Mouse (Mus musculus) heart, postnatal 0 days (tissue): Measurements from ENCODE around the gene Ddx58. TPM values are rescaled to one million over a fixed set of nuclear protein-coding genes. Genes with fewer than 3 reads are reported as not detected.

Source experiments
- ATAC-seq: fragments of 200-750 bp; cut with Nextera tagmentation; 2 replicates; pipeline ENCODE4 v1.8.0; 2017; ENCODE audit warnings: low read depth, moderate number of reproducible peaks, moderate library complexity; ENCODE audit not compliant: insufficient read depth
- DNase-seq: peaks from one replicate; pipeline ENCODE4 v3.0.0-alpha.2; 2016; ENCODE audit warnings: low spot score
- H3K27ac ChIP-seq: fragments of 300-500 bp; sonication (generic); 2 replicates; pipeline ENCODE4 v1.5.1; 2014; ENCODE audit warnings: low read depth, mild to moderate bottlenecking
- H3K27me3 ChIP-seq: fragments of 300-500 bp; sonication (generic); 2 replicates; pipeline ENCODE4 v1.6.1; 2014; ENCODE audit warnings: low read length, mixed read lengths; ENCODE audit not compliant: control insufficient read depth, insufficient read depth
- H3K36me3 ChIP-seq: fragments of 300-500 bp; sonication (generic); replicated peaks from 2 replicates; pipeline ENCODE4 v1.6.1; 2014; ENCODE audit warnings: low read length, mixed read lengths; ENCODE audit not compliant: control insufficient read depth, insufficient read depth
- H3K4me1 ChIP-seq: fragments of 300-500 bp; sonication (generic); 2 replicates; pipeline ENCODE4 v1.6.1; 2014; ENCODE audit warnings: antibody characterized with exemption; ENCODE audit not compliant: control insufficient read depth, insufficient read depth
- H3K4me2 ChIP-seq: fragments of 300-500 bp; sonication (generic); 2 replicates; pipeline ENCODE4 v1.6.1; 2014; ENCODE audit warnings: low read depth, mild to moderate bottlenecking, low read length, moderate library complexity
- H3K4me3 ChIP-seq: fragments of 300-500 bp; sonication (generic); 2 replicates; pipeline ENCODE4 v1.5.1; 2014; ENCODE audit warnings: low read depth, low read length
- H3K9ac ChIP-seq: fragments of 300-500 bp; sonication (generic); replicated peaks from 2 replicates; pipeline ENCODE4 v1.6.1; 2014; ENCODE audit warnings: low read depth, low read length, mixed read lengths
- H3K9me3 ChIP-seq: fragments of 300-500 bp; sonication (generic); replicated peaks from 2 replicates; pipeline ENCODE4 v1.6.1; 2016; ENCODE audit warnings: low read length; ENCODE audit not compliant: control insufficient read depth
- CTCF ChIP-seq: IDR thresholded peaks from 2 replicates; pipeline ENCODE4 v1.5.1; 2016; ENCODE audit warnings: antibody characterized with exemption, control low read depth, low read depth
- EP300 ChIP-seq: IDR thresholded peaks from 2 replicates; pipeline ENCODE4 v1.6.1; 2016; ENCODE audit warnings: antibody characterized with exemption, low read depth
- WGBS: fragments of 180-500 bp; shearing (Covaris S2); extraction: QIAGEN DNeasy Blood & Tissue Kit; methylation state at CpG from one replicate; pipeline ENCODE4 v1.1.7; 2014; 5-methylcytosine and 5-hydroxymethylcytosine counted together
- polyA plus RNA-seq: library from polyadenylated mRNA; unstranded; fragments of >200 nt; fragmentation: Nextera tagmentation; extraction: Ambion mirVana; gene quantifications from 2 replicates; pipeline ENCODE4 v1.2.1, GENCODE M21; 2015
- total RNA-seq: library from RNA; depleted of rRNA; stranded (reverse); fragments of >200 nt; gene quantifications from 2 replicates; pipeline ENCODE4 v1.2.3, GENCODE M21; 2014; ENCODE audit warnings: low replicate concordance

Gene Ddx58
- total and polyA plus RNA-seq, 2 experiments from 2014 or later, result 6.7 to 17.5 TPM

DNA sequence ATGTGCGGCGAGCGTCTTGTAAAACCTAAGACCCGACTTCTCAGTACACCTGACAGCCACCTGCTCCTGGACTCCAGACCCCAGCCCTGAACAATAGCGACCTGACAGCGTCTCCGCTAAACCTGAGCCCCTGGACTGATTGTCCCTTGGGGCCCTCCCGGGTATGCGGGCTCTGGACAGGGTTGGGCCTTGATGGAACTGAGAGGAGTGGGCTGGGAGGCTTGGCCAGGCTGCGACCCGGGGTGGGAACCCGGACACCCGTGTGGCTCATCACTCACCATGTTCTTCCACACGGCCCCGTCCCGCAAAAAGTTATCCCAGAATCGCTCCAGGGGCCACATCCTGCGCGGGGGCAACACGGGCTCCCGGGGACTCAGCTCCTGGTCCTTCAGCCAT lies 39.2 kb upstream of the Ddx58 start:
- no peaks in the 10 kb centered on the region for H3K27me3 ChIP-seq
- peak overlapping the region; percentile 80 for H3K27ac ChIP-seq
- under 1% methylated on average over 21 of the region's 21 CpGs for WGBS
- DNase-seq, result no peak
- H3K9ac ChIP-seq, result peak overlapping the region; percentile 87
- TF ChIP-seq CTCF (no peak), EP300 (no peak)
- peak overlapping the region; percentile 87 for H3K4me3 ChIP-seq
- peaks cover 24% of the 10 kb centered on the region for H3K36me3 ChIP-seq
- H3K4me1 ChIP-seq, result peaks cover 12% of the 10 kb centered on the region
- no peaks in the 10 kb centered on the region for H3K9me3 ChIP-seq
- ATAC-seq, result peak; percentile 28
- H3K4me2 ChIP-seq, result peak overlapping the region; percentile 86

DNA sequence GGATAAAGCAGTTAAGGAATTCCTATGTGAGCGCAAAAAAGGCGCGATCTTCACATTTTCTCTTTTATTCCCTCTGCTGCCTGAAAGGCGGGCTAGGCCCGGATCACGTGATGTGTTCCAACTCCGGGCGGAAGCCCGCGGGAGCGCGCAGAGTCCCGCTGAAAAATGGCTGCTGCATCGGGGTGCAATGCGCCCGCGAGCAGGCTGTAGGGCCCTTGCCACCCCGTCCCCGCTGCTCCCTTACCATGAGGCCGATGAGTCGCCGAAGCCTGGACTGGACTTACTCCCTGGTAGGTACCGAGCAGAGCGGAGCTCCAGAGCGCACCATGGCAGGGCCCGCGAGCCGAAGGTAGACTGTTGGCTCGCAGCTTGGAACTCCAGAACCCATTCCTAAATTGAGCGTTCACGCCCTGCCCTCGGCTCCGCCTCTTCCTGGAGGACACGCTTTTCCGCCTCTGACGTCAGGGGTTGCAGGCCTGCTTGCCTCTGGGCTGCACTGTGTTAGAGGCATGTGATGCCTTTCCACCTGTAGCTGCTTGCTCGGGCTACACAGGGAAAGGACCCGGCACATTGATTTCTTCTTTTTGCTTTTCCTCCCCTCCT lies 29.9 kb upstream of the Ddx58 start, which contains the start of the genes Smim27 and Topors:
Gene Smim27 (plus strand): TSS at position 150 of the 603 bp plus-strand sequence.
Gene Topors (minus strand): TSS at position 421 of the 603 bp plus-strand sequence.
- H3K4me3 ChIP-seq, result peak within 1 kb of the TSS; percentile 65
- peak; percentile 95 for ATAC-seq
- peak within 1 kb of the TSS; percentile 89 for H3K4me2 ChIP-seq
- DNase-seq, result peak; percentile 97
- TF ChIP-seq CTCF (no peak), EP300 (0 out of 2 replicates have a peak, but pooled peaks have one; percentile 65)
- peak within 1 kb of the TSS; percentile 94 for H3K27ac ChIP-seq
- H3K27me3 ChIP-seq, result no peaks in the 10 kb centered on the region
- H3K36me3 ChIP-seq, result peaks cover 35% of the 10 kb centered on the region
- H3K9me3 ChIP-seq, result no peaks in the 10 kb centered on the region
- under 1% methylated on average over 38 of the region's 38 CpGs for WGBS
- peak within 1 kb of the TSS; percentile 62 for H3K9ac ChIP-seq
- H3K4me1 ChIP-seq, result peaks cover 9% of the 10 kb centered on the region

DNA sequence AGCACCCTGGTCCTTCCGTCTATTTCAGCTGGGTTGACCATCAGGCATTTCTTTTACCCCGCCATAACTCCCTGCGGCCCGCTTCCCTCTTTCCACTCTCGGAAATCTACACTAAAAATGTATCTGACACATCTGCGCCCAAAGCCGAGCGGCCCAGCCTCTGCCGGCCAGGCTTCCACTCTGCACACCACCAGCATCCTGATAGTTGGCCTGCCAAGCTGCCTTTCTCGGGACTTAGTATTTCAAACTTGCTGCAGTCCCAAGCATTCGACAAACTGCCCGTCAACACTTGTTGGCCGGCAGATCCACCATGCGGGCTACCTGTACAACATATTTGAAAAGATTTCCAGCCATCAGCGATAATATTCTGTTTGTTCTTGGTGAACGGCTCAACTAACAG lies 29.2 kb upstream of the Ddx58 start:
- peak overlapping the region; percentile 62 for H3K9ac ChIP-seq
- peaks cover 9% of the 10 kb centered on the region for H3K4me1 ChIP-seq
- under 1% methylated on average over 16 of the region's 16 CpGs for WGBS
- no peak for TF ChIP-seq CTCF
- TF ChIP-seq EP300, result no peak
- H3K36me3 ChIP-seq, result peaks cover 31% of the 10 kb centered on the region
- peak overlapping the region; percentile 65 for H3K4me3 ChIP-seq
- H3K4me2 ChIP-seq, result peak overlapping the region; percentile 89
- H3K9me3 ChIP-seq, result no peaks in the 10 kb centered on the region
- H3K27me3 ChIP-seq, result no peaks in the 10 kb centered on the region
- peak; percentile 18 for DNase-seq
- ATAC-seq, result no peak
- H3K27ac ChIP-seq, result peak overlapping the region; percentile 94

DNA sequence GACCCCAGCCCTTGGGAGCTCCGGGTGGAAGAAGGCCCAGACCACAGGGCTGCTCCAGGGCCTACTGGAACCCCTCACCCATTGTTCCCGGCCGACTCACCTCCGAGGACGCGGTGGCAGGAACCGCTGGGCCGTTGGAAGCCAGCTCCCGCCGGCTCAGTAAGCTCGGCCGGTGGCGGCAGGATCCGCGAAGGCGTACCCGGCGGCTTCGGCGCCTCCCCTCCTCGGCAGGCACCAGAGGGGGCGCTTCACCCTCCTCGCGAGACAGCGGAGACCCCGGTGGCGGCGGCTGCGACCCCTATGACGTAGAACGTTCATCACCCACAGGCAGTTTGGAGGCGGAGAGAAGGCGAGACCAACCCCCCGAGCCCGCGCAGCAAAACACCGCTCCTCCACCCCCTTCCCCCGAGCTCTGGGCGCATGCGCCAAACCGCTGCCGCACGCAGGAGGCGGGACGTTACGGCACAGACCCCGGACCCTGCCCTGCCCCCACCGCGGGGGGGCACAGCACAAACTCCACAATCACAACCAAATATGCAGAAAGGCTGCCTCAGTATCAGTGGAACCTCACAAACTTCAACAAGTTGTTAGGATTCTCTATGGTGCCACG lies 28.7 kb upstream of the Ddx58 start:
- H3K4me2 ChIP-seq, result peak overlapping the region; percentile 89
- peaks cover 25% of the 10 kb centered on the region; the same call in 1 of the 2 replicates for H3K36me3 ChIP-seq
- under 1% methylated on average over 48 of the region's 50 CpGs for WGBS
- DNase-seq (peak; percentile 90), ATAC-seq (peak; percentile 77)
- no peaks in the 10 kb centered on the region for H3K9me3 ChIP-seq
- peaks cover 9% of the 10 kb centered on the region for H3K4me1 ChIP-seq
- peak overlapping the region; percentile 65 for H3K4me3 ChIP-seq
- peak overlapping the region; percentile 62 for H3K9ac ChIP-seq
- no peaks in the 10 kb centered on the region for H3K27me3 ChIP-seq
- peak; percentile 24; the same call in 1 of the 2 replicates for TF ChIP-seq CTCF
- TF ChIP-seq EP300, result no peak
- H3K27ac ChIP-seq, result peak overlapping the region; percentile 94

DNA sequence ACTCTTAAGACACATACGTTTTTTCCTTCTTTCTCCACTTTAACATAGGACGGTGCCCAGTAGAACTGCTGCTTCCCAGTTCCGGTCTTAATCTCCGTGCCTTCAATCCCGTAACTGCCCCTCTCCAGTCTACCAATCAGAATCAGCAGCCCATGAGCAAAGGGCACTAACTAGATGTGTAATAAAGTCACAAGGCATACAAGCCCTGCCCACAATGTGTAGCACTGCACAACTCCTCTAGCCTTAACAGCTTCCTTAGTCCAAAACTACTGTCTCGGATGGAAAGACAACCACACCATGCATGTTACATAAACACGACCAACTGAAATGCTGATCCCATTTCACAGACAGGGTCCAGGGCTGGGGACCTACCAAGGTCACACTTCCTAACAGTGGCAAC lies 28.1 kb upstream of the Ddx58 start:
- Histone ChIP-seq H3K27me3 (no peaks in the 10 kb centered on the region), H3K36me3 (peaks cover 22% of the 10 kb centered on the region), H3K27ac (peak overlapping the region; percentile 94), H3K4me1 (peaks cover 9% of the 10 kb centered on the region), H3K9ac (peak overlapping the region; percentile 62), H3K4me3 (peak overlapping the region; percentile 65), H3K4me2 (peak overlapping the region; percentile 89), H3K9me3 (no peaks in the 10 kb centered on the region)
- 52% methylated on average over 7 of the region's 7 CpGs for WGBS
- TF ChIP-seq EP300, result no peak
- no peak for TF ChIP-seq CTCF
- DNase-seq, result no peak
- no peak for ATAC-seq
